In genomic region chr9:96731961-96732511, GRCm38 (mm10) we compare ENCODE assay signal across 8 mouse cellular contexts. TPM values are rescaled to one million over a fixed set of nuclear protein-coding genes. Genes with fewer than 3 reads are reported as not detected.
DNase-seq lines count a peak whose midpoint lies in the region; ATAC-seq and TF ChIP-seq lines count a peak whose summit lies in the region.

No protein-coding gene starts in this region.

- no peaks in the 10 kb centered on the region for H3K27me3 ChIP-seq in cerebellum, adult 2 months (ENCODE audit: control insufficient read depth, insufficient read depth, low read length)
- H3K27me3 ChIP-seq in lung, embryonic 15.5 days: no peaks in the 10 kb centered on the region
- H3K27me3 ChIP-seq in limb, embryonic 12.5 days: no peaks in the 10 kb centered on the region
- H3K27me3 ChIP-seq in stomach, embryonic 14.5 days (ENCODE audit: control insufficient read depth, insufficient read depth, low read length): no peaks in the 10 kb centered on the region

- H3K36me3 ChIP-seq in lung, embryonic 15.5 days: no peaks in the 10 kb centered on the region
- no peaks in the 10 kb centered on the region for H3K36me3 ChIP-seq in limb, embryonic 12.5 days
- no peaks in the 10 kb centered on the region for H3K36me3 ChIP-seq in stomach, embryonic 14.5 days (ENCODE audit: control insufficient read depth, insufficient read depth, low read length)

- peaks cover 3% of the 10 kb centered on the region; the same call in 1 of the 2 replicates for H3K4me1 ChIP-seq in cerebellum, adult 2 months (ENCODE audit: control insufficient read depth, insufficient read depth, low read length)
- peaks cover 64% of the 10 kb centered on the region for H3K4me1 ChIP-seq in lung, embryonic 15.5 days
- peaks cover 40% of the 10 kb centered on the region for H3K4me1 ChIP-seq in limb, embryonic 12.5 days (replicated peaks)
- no peaks in the 10 kb centered on the region; the same call in 1 of the 2 replicates for H3K4me1 ChIP-seq in stomach, embryonic 14.5 days (ENCODE audit: control insufficient read depth, insufficient read depth, low read length)

- peak; percentile 30; the same call in 1 of the 2 replicates for ATAC-seq in lung, embryonic 15.5 days (ENCODE audit: borderline replicate concordance, extremely low read depth, low FRiP score, low TSS enrichment)
- ATAC-seq in limb, embryonic 12.5 days (ENCODE audit: insufficient number of reproducible peaks, insufficient read depth, low FRiP score, low TSS enrichment, low read depth): no peak
- no peak for ATAC-seq in stomach, embryonic 14.5 days (ENCODE audit: insufficient number of reproducible peaks, insufficient read depth, low FRiP score, low read depth)

- H3K27ac ChIP-seq in cerebellum, adult 2 months (ENCODE audit: insufficient read depth, low read length): peak overlapping the region; percentile 74; the same call in 1 of the 2 replicates
- no peak overlapping the region for H3K27ac ChIP-seq in lung, embryonic 15.5 days
- no peak overlapping the region for H3K27ac ChIP-seq in limb, embryonic 12.5 days
- no peak overlapping the region for H3K27ac ChIP-seq in stomach, embryonic 14.5 days (ENCODE audit: low read length)

- WGBS in cerebellum, adult 2 months: 51% methylated on average over 14 of the region's 14 CpGs
- 38% methylated on average over 14 of the region's 14 CpGs for WGBS in lung, embryonic 15.5 days
- 51% methylated on average over 14 of the region's 14 CpGs for WGBS in limb, embryonic 12.5 days
- WGBS in stomach, embryonic 14.5 days: 47% methylated on average over 14 of the region's 14 CpGs

- no peaks in the 10 kb centered on the region for H3K9me3 ChIP-seq in lung, embryonic 15.5 days
- H3K9me3 ChIP-seq in limb, embryonic 12.5 days: no peaks in the 10 kb centered on the region
- no peaks in the 10 kb centered on the region for H3K9me3 ChIP-seq in stomach, embryonic 14.5 days (ENCODE audit: control insufficient read depth, low read depth, low read length)

- peak; percentile 37; the same call in 1 of the 2 replicates for TF ChIP-seq POLR2A in cerebellum, adult 2 months (IDR thresholded peaks at IDR 0.05; ENCODE audit: borderline replicate concordance, insufficient read depth, low read length)

- no peak for DNase-seq in cerebellum, adult 2 months
- DNase-seq in cerebellum, postnatal 36 days: no peak
- no peak for DNase-seq in lung, postnatal 10 days
- no peak for DNase-seq in yolk sac, embryonic 10.5 days (ENCODE audit: low spot score)
- no peak for DNase-seq in c-Kit-positive CD71-positive TER-119-positive erythroid progenitor cells, embryonic 14.5 days (ENCODE audit: low spot score)

- no peak overlapping the region for H3K9ac ChIP-seq in lung, embryonic 15.5 days
- H3K9ac ChIP-seq in limb, embryonic 12.5 days (replicated peaks): no peak overlapping the region
- no peak overlapping the region for H3K9ac ChIP-seq in stomach, embryonic 14.5 days (replicated peaks; ENCODE audit: low read depth, low read length)

- peak overlapping the region; percentile 76 for H3K4me3 ChIP-seq in cerebellum, adult 2 months (replicated peaks; ENCODE audit: insufficient read depth, low read depth, low read length)
- H3K4me3 ChIP-seq in lung, embryonic 15.5 days: peak overlapping the region; percentile 13
- H3K4me3 ChIP-seq in limb, embryonic 12.5 days (replicated peaks): no peak overlapping the region
- H3K4me3 ChIP-seq in stomach, embryonic 14.5 days (ENCODE audit: low read depth, low read length): no peak overlapping the region

- TF ChIP-seq CTCF in cerebellum, adult 2 months (IDR thresholded peaks at IDR 0.05; ENCODE audit: borderline replicate concordance, insufficient read depth, low read depth, low read length): no peak

- H3K4me2 ChIP-seq in lung, embryonic 15.5 days: peak overlapping the region; percentile 47
- peak overlapping the region; percentile 23 for H3K4me2 ChIP-seq in limb, embryonic 12.5 days
- peak overlapping the region; percentile 2; the same call in 1 of the 2 replicates for H3K4me2 ChIP-seq in stomach, embryonic 14.5 days (replicated peaks; ENCODE audit: low read depth, low read length)

RNA-seq across cellular contexts. Expression of gene Zbtb38, which starts 20.6 kb away (rescaled TPM):
- 19.2 and 21.5 TPM in 2 replicates for polyA plus RNA-seq in cerebellum, adult 2 months (2012; rRNA removed)
- polyA plus RNA-seq in lung, embryonic 15.5 days (2015; fragmentation: Nextera tagmentation; extraction: Ambion mirVana): 26.3 and 26.4 TPM in 2 replicates
- 10.2 and 11.6 TPM in 2 replicates for polyA plus RNA-seq in limb, embryonic 12.5 days (2016; fragmentation: Nextera tagmentation; extraction: Ambion mirVana)
- 23.0 and 25.5 TPM in 2 replicates for polyA plus RNA-seq in stomach, embryonic 14.5 days (2014; fragmentation: Nextera tagmentation; extraction: Ambion mirVana)

Comparison
In these comparisons a context has a peak if more than half of its experiments do, and no peak if none do; other contexts are left out.
1. H3K4me3 ChIP-seq: peak in cerebellum, adult 2 months (single experiment) and lung, embryonic 15.5 days (single experiment); none in limb, embryonic 12.5 days (single experiment) and stomach, embryonic 14.5 days (single experiment).
2. Peak in every context shown above with its lines, with median percentiles within 50 percentile points of each other: H3K4me2 ChIP-seq.